Mouse (Mus musculus) forebrain, postnatal 0 days (tissue): ENCODE measurements around the gene Mtg2. TPM values are rescaled to one million over a fixed set of nuclear protein-coding genes. Genes with fewer than 3 reads are reported as not detected.

Source experiments
- ATAC-seq: fragments of 200-750 bp; cut with Nextera tagmentation; 2 replicates; pipeline ENCODE4 v1.8.0; 2017; ENCODE audit warnings: mild to moderate bottlenecking, moderate library complexity
- DNase-seq: peaks from one replicate; pipeline ENCODE4 v3.0.0-alpha.2; 2015
- H3K27ac ChIP-seq: fragments of 300-500 bp; sonication (generic); 2 replicates; pipeline ENCODE4 v1.5.1; 2014; ENCODE audit warnings: low read depth, mild to moderate bottlenecking, antibody characterized with exemption, low read length, moderate library complexity, mixed read lengths
- H3K27me3 ChIP-seq: fragments of 300-500 bp; sonication (generic); 2 replicates; pipeline ENCODE4 v1.6.1; 2014; ENCODE audit warnings: mild to moderate bottlenecking, low read length, mixed read lengths; ENCODE audit not compliant: insufficient read depth
- H3K36me3 ChIP-seq: fragments of 300-500 bp; sonication (generic); 2 replicates; pipeline ENCODE4 v1.6.1; 2014; ENCODE audit warnings: mild to moderate bottlenecking, moderate library complexity; ENCODE audit not compliant: insufficient read depth
- H3K4me1 ChIP-seq: fragments of 300-500 bp; sonication (generic); 2 replicates; pipeline ENCODE4 v1.6.1; 2014; ENCODE audit warnings: antibody characterized with exemption; ENCODE audit not compliant: insufficient read depth
- H3K4me2 ChIP-seq: fragments of 300-500 bp; sonication (generic); 2 replicates; pipeline ENCODE4 v1.6.1; 2014; ENCODE audit warnings: low read depth, mild to moderate bottlenecking, moderate library complexity
- H3K4me3 ChIP-seq: fragments of 300-500 bp; sonication (generic); 2 replicates; pipeline ENCODE4 v1.5.1; 2014; ENCODE audit warnings: low read depth, low read length, mixed read lengths
- H3K9ac ChIP-seq: fragments of 300-500 bp; sonication (generic); 2 replicates; pipeline ENCODE4 v1.6.1; 2014; ENCODE audit warnings: mild to moderate bottlenecking
- H3K9me3 ChIP-seq: fragments of 300-500 bp; sonication (generic); 2 replicates; pipeline ENCODE4 v1.6.1; 2016; ENCODE audit warnings: low read length
- CTCF ChIP-seq: sonication (generic); IDR thresholded peaks from 2 replicates; pipeline ENCODE4 v1.5.1; 2016; ENCODE audit warnings: antibody characterized with exemption, control low read depth, low read depth
- WGBS: fragments of 180-500 bp; shearing (Covaris S2); extraction: QIAGEN DNeasy Blood & Tissue Kit; methylation state at CpG from one replicate; pipeline ENCODE4 v1.1.7; 2014; 5-methylcytosine and 5-hydroxymethylcytosine counted together
- polyA plus RNA-seq: library from polyadenylated mRNA; unstranded; fragments of >200 nt; fragmentation: Nextera tagmentation; extraction: Ambion mirVana; gene quantifications from 2 replicates; pipeline ENCODE4 v1.2.1, GENCODE M21; 2015
- total RNA-seq: library from RNA; depleted of rRNA; stranded (reverse); fragments of >200 nt; gene quantifications from 2 replicates; pipeline ENCODE4 v1.2.3, GENCODE M21; 2014; rRNA removed

Mtg2 gene
- 27.9 and 32.2 TPM in 2 replicates for total RNA-seq
- polyA plus RNA-seq = 23.5 and 25.5 TPM in 2 replicates

DNA sequence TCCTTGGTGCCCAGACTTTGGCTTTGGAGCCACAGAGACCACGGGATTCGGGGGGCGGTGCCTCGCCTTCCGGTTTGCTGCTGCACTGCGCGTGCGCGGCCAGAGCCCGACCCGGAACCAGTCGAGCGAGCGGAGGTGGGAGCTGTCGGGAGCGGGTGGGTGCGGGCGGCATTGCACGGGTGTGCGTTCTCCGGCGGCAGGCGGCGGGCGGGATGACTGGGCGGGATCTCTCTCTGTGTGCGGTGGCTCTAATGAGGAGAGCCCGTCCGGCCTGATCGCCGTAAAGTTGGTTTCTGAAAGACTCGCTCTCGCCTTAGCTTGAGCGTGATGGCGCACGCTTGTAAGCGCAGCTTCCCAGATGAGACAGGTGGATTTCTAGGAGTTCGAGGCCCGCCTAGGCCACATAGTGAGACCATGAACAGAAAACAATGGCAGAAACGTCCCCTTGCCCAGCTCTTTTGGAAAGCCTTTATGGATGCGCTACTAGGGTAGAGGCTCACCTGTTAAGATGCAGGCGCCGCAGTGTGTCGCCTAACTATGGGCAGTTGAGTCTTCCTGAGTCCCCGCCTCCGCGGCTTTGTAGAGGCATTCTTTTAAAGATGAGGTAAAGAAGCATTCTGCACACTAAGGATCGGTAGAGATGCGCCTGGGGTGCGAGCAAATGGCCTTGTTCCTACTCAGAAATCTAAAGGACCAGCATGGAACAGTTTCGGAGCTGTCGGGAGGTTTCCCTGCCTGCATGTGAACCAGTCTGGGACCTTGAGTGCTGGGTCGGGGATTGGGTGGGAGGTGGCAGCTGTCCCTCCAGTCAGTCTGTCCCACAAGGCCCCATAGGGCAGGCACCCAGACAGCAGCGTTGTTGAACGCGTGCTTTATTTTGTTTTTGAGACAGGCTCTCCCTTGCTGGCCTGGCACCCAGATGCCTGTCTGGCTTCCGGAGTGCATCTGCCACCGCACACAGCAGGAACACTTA is at the start of gene Mtg2:
Gene Mtg2 (plus strand): TSS at position 108 of the 973 bp plus-strand sequence.
- peak; percentile 97 for DNase-seq
- peaks cover 5% of the 10 kb centered on the region; the same call in 1 of the 2 replicates for H3K4me1 ChIP-seq
- H3K36me3 ChIP-seq = peaks cover 16% of the 10 kb centered on the region
- peak; percentile 35 for TF ChIP-seq CTCF
- peak within 1 kb of the TSS; percentile 70 for H3K9ac ChIP-seq
- peak within 1 kb of the TSS; percentile 63 for H3K4me2 ChIP-seq
- peak; percentile 98 for ATAC-seq
- no peaks in the 10 kb centered on the region for H3K9me3 ChIP-seq
- peak within 1 kb of the TSS; percentile 58 for H3K4me3 ChIP-seq
- peak within 1 kb of the TSS; percentile 90 for H3K27ac ChIP-seq
- WGBS = 3% methylated on average over 58 of the region's 58 CpGs
- H3K27me3 ChIP-seq = no peaks in the 10 kb centered on the region

DNA sequence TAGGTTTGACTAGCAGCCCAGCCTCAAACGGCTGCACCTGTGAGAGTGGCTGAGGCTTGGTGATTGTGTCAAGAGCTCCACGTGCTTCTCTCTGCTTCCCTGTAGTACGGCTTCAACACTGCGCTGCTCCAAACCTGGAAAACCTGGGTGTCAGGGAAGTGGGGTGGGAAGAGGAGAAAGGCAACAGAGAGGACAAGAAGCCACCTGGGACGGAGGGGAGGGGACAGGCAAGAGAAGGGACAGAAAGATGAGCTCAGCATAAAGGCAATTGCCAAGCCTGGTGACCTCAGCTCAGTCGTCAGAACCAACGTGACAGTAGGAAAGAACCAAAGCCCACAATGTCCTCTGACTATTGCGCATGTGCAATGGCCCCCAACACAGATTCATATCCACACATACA is 49.5 kb upstream of the Mtg2 start:
- no peak for DNase-seq
- Histone ChIP-seq H3K9me3 (no peaks in the 10 kb centered on the region), H3K27ac (no peak overlapping the region), H3K9ac (no peak overlapping the region), H3K4me2 (no peak overlapping the region), H3K4me3 (no peak overlapping the region), H3K27me3 (peaks cover 13% of the 10 kb centered on the region), H3K36me3 (no peaks in the 10 kb centered on the region), H3K4me1 (peaks cover 3% of the 10 kb centered on the region; the same call in 1 of the 2 replicates)
- ATAC-seq = no peak
- WGBS = 79% methylated on average over 8 of the region's 8 CpGs
- no peak for TF ChIP-seq CTCF

DNA sequence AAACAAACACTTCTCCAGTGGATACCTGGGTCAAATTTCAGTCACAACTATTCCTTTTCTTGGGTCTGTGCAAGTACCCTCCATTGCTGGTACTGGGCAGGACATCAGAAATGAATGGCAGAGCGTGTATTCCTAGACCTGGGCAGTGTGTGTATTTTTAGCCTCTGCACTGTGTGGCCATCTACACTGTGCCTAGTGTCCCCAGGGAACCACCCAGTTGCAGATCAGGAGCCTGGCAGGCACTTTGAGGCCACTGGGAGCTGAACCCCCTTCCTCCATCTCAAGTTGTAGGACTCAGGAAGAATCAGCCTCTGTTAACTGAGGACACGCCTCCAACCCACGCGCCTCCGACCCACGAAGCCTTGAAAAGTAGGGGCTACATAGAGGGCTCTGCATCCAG is 47.6 kb upstream of the Mtg2 start:
- Histone ChIP-seq H3K9me3 (no peaks in the 10 kb centered on the region), H3K27me3 (peaks cover 13% of the 10 kb centered on the region), H3K4me3 (no peak overlapping the region), H3K27ac (no peak overlapping the region), H3K4me1 (peaks cover 21% of the 10 kb centered on the region), H3K4me2 (no peak overlapping the region), H3K9ac (no peak overlapping the region), H3K36me3 (peaks cover 2% of the 10 kb centered on the region; the same call in 1 of the 2 replicates)
- no peak for TF ChIP-seq CTCF
- DNase-seq = no peak
- ATAC-seq = no peak
- WGBS = 62% methylated on average over 6 of the region's 6 CpGs

DNA sequence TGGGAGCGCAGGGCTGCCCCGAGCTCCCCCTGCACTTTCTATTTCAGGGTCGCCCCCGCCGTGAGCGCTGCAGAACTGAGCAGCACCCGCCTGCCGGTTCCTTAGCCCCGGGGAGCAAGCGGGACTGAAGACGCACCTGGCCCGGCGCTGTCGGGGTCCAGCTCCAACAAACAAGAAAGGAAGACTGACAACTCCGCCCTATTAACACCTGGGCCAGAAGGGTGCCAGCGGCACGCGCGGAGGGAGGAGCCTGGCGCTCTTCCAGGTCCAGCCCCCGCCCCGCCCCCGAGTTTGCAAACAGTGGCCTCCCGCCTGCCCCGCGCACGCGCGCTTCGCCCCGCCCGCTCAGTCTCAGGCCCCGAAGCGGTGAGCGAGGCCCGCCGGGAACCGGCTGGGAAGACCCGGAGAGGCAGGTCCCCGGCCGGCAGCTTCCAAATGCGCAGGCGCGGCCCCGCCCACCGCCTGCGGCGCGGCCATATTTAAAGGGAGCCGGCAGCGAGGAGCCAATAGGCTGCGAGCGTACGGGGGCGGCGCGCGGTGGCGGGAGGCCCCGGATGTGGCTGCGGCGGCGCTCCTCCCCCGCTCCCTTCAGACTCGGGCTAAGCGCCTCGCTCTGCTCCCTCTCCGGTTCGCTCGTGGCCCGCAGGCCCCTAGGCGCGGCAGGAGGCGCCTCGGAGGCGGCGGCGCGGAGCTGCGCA is 45.8 kb upstream of the Mtg2 start, which contains the start of gene Lsm14b:
Gene Lsm14b (plus strand): TSS at position 587 of the 698 bp plus-strand sequence.
- 0 out of 2 replicates have a peak, but pooled peaks have one; percentile 11 for TF ChIP-seq CTCF
- under 1% methylated on average over 76 of the region's 80 CpGs for WGBS
- peak; percentile 98 for ATAC-seq

DNA sequence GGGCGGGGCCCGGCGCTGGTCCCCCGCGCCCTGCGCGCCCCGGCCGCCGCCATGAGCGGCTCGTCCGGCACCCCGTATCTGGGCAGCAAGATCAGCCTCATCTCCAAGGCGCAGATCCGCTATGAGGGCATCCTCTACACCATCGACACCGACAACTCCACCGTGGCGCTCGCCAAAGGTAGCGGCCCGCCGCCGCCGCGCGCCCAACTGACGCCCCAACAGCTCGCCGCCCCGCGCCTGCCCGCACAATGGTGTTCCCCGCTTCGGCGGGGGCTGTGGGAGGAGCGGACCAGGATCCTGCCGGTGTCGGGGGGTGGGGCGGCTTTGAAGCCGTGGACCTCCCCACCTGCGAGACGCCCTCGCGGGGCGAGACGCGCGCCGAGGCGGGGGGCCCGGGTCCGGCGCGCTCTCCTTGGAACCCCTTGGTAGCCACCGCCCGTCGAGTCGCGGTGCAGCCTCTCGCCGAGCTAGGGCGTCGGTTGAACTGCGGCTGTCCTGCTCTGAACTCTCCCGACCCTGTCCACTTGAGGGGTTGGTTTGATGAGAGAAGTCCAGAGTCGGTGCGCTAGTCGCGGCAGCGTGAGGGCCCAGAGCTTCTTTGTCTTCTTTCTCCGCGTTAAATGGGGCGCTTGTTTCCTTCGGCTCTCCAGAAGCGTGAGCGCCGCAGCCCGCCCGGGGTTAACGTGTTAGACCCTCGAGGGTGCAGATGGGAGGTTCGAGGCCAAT is 45.1 kb upstream of the Mtg2 start:
- H3K4me3 ChIP-seq = peak overlapping the region; percentile 91
- TF ChIP-seq CTCF = no peak
- H3K9me3 ChIP-seq = no peaks in the 10 kb centered on the region
- peak overlapping the region; percentile 84 for H3K4me2 ChIP-seq
- peak overlapping the region; percentile 95 for H3K27ac ChIP-seq
- under 1% methylated on average over 74 of the region's 84 CpGs for WGBS
- H3K27me3 ChIP-seq = peaks cover 13% of the 10 kb centered on the region
- H3K36me3 ChIP-seq = peaks cover 27% of the 10 kb centered on the region
- peak; percentile 50 for DNase-seq
- peak overlapping the region; percentile 92 for H3K9ac ChIP-seq
- peaks cover 22% of the 10 kb centered on the region for H3K4me1 ChIP-seq
- peak; percentile 42 for ATAC-seq

More for the DNA sequence above, 45.8 kb upstream of the Mtg2 start, which contains the start of gene Lsm14b:
- Histone ChIP-seq H3K36me3 (peaks cover 19% of the 10 kb centered on the region), H3K4me2 (peak within 1 kb of the TSS; percentile 84), H3K9ac (peak within 1 kb of the TSS; percentile 92), H3K4me1 (peaks cover 22% of the 10 kb centered on the region), H3K9me3 (no peaks in the 10 kb centered on the region), H3K4me3 (peak within 1 kb of the TSS; percentile 91), H3K27ac (peak within 1 kb of the TSS; percentile 95), H3K27me3 (peaks cover 13% of the 10 kb centered on the region)
- DNase-seq = peak; percentile 98

DNA sequence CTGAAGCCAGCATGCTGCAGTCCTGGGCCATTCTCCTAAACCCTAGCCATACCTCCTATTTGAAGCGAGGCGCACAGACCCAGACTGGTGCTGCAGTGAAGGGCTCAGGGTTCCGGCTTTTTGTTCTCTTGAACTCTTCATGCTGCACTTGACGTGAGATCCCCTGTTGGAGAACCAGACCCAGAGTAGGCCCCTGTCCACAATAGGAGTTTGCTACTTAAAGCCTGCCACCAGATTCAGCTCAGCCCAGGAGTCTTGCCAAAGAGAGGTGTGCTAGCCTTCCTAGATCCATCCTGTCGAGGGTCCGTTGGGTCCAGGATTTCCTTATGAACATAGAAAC is 44.6 kb upstream of the Mtg2 start:
- Histone ChIP-seq H3K9me3 (no peaks in the 10 kb centered on the region), H3K27ac (peak overlapping the region; percentile 95), H3K36me3 (peaks cover 32% of the 10 kb centered on the region), H3K9ac (peak overlapping the region; percentile 92), H3K4me1 (peaks cover 22% of the 10 kb centered on the region), H3K27me3 (peaks cover 13% of the 10 kb centered on the region), H3K4me3 (peak overlapping the region; percentile 91), H3K4me2 (peak overlapping the region; percentile 84)
- ATAC-seq (no peak), DNase-seq (peak; percentile 34)
- no peak for TF ChIP-seq CTCF
- WGBS = 3% methylated on average over 6 of the region's 6 CpGs
